In the genomic region with DNA sequence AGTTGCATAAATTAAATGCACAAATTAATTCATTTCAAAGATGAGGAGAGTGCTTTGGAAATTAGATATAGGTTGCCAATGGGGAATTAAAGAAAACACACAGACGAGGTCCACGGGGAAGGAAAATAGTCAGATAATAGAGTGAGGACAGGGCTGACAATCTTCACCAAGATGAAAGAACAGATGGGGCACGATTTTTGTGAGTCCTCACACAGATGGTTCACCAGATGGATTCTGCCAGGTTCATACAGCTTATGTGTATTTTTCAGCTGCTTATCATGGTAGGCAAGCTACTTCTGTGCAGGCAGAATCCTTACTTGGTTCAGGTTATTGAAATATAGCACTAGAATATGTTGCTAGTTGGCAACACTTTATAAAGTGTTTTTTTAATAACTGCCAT, we compare ENCODE assay signal across 9 mouse cellular contexts.
A peak's percentile ranks its signal among the peaks of the same experiment; 100 is the strongest.
DNase-seq lines count a peak whose midpoint lies in the region; ATAC-seq lines count a peak whose summit lies in the region.
"Had no signal": no experiment of that assay in that cellular context is flagged by ENCODE, and none has a peak within 500 bp of the region (broad histone marks: within the 10 kb centered on the region; RNA-seq: fewer than 3 reads in every experiment).

No protein-coding gene starts in this region.

- no peaks in the 10 kb centered on the region for H3K27me3 ChIP-seq in forebrain, embryonic 11.5 days (ENCODE audit: control insufficient read depth, insufficient read depth, low read length)
- no peaks in the 10 kb centered on the region for H3K27me3 ChIP-seq in forebrain, embryonic 10.5 days (ENCODE audit: poor library complexity, severe bottlenecking)
- H3K27me3 ChIP-seq: liver, embryonic 15.5 days had no signal

- 0 out of 2 replicates have a peak, but pooled peaks have one; percentile 49 for ATAC-seq in forebrain, embryonic 11.5 days (replicated peaks; ENCODE audit: low FRiP score)

- no peaks in the 10 kb centered on the region for H3K4me1 ChIP-seq in forebrain, embryonic 11.5 days (replicated peaks; ENCODE audit: control insufficient read depth, insufficient read depth, low read length)
- no peaks in the 10 kb centered on the region for H3K4me1 ChIP-seq in forebrain, embryonic 10.5 days
- H3K4me1 ChIP-seq: liver, embryonic 15.5 days had no signal

- no peak overlapping the region for H3K4me2 ChIP-seq in forebrain, embryonic 11.5 days (ENCODE audit: low read depth, low read length, severe bottlenecking)
- H3K4me2 ChIP-seq: liver, embryonic 15.5 days had no signal

- H3K27ac ChIP-seq in forebrain, embryonic 11.5 days (ENCODE audit: low read depth, low read length), result no peak overlapping the region
- H3K27ac ChIP-seq in forebrain, embryonic 10.5 days, result no peak overlapping the region
- H3K27ac ChIP-seq: liver, embryonic 15.5 days had no signal

- WGBS in forebrain, embryonic 11.5 days, result 67% methylated on average over 3 of the region's 3 CpGs
- WGBS in forebrain, embryonic 10.5 days, result 81% methylated on average over 3 of the region's 3 CpGs

- H3K9me3 ChIP-seq in forebrain, embryonic 11.5 days (ENCODE audit: control insufficient read depth, low read length), result no peaks in the 10 kb centered on the region
- H3K9me3 ChIP-seq in forebrain, embryonic 10.5 days, result no peaks in the 10 kb centered on the region
- H3K9me3 ChIP-seq: liver, embryonic 15.5 days had no signal

- H3K36me3 ChIP-seq in forebrain, embryonic 11.5 days (ENCODE audit: control insufficient read depth, insufficient read depth, low read length), result no peaks in the 10 kb centered on the region
- no peaks in the 10 kb centered on the region for H3K36me3 ChIP-seq in forebrain, embryonic 10.5 days (replicated peaks)
- H3K36me3 ChIP-seq: liver, embryonic 15.5 days had no signal

- H3K9ac ChIP-seq in forebrain, embryonic 11.5 days (ENCODE audit: low read length), result no peak overlapping the region
- H3K9ac ChIP-seq: liver, embryonic 15.5 days had no signal

- no peak overlapping the region for H3K4me3 ChIP-seq in forebrain, embryonic 11.5 days (ENCODE audit: low read depth, low read length)
- no peak overlapping the region for H3K4me3 ChIP-seq in forebrain, embryonic 10.5 days
- H3K4me3 ChIP-seq: liver, embryonic 15.5 days had no signal

- no peak for DNase-seq in forebrain, embryonic 11.5 days (ENCODE audit: low spot score)
- DNase-seq in forebrain, embryonic 10.5 days (ENCODE audit: extremely low spot score, low spot score), result no peak
- DNase-seq in frontal cortex, adult 2 months (ENCODE audit: extremely low spot score in 1 of 2, low spot score in 1 of 2), result peak; percentile 29 to 74
- peak; percentile 31 for DNase-seq in left cerebral cortex, adult 11 months (ENCODE audit: low spot score)
- peak; percentile 30 for DNase-seq in right cerebral cortex, postnatal 25 days
- DNase-seq in spleen, adult 18-20 months, result no peak
- no peak for DNase-seq in adrenal gland, postnatal 36 days
- DNase-seq in heart, adult 18-20 months, result no peak

Comparison
In these comparisons a context has a peak if more than half of its experiments do, and no peak if none do; other contexts are left out.
1. DNase-seq: peak in frontal cortex, adult 2 months (2 of 2), left cerebral cortex, adult 11 months (single experiment) and right cerebral cortex, postnatal 25 days (single experiment); none in forebrain, embryonic 11.5 days (single experiment), forebrain, embryonic 10.5 days (single experiment), spleen, adult 18-20 months (0 of 2), adrenal gland, postnatal 36 days (0 of 2) and heart, adult 18-20 months (0 of 2).